Mouse (Mus musculus) stomach, embryonic 15.5 days (tissue): ENCODE data around the gene Polk. TPM values are rescaled to one million over a fixed set of nuclear protein-coding genes. Genes with fewer than 3 reads are reported as not detected.

Experiments
- ATAC-seq: fragments of 200-750 bp; cut with Nextera tagmentation; 2 replicates; pipeline ENCODE4 v1.8.0; 2017; ENCODE audit warnings: low read depth, moderate number of reproducible peaks, moderate TSS enrichment; ENCODE audit not compliant: insufficient read depth, low FRiP score
- H3K27ac ChIP-seq: fragments of 300-500 bp; sonication (generic); 2 replicates; pipeline ENCODE4 v1.5.1; 2015; ENCODE audit warnings: mild to moderate bottlenecking, inconsistent platforms
- H3K27me3 ChIP-seq: fragments of 300-500 bp; sonication (generic); replicated peaks from 2 replicates; pipeline ENCODE4 v1.6.1; 2015; ENCODE audit warnings: inconsistent platforms
- H3K36me3 ChIP-seq: fragments of 300-500 bp; sonication (generic); 2 replicates; pipeline ENCODE4 v1.6.1; 2015; ENCODE audit warnings: inconsistent platforms
- H3K4me1 ChIP-seq: fragments of 300-500 bp; sonication (generic); 2 replicates; pipeline ENCODE4 v1.6.1; 2015; ENCODE audit warnings: inconsistent platforms
- H3K4me2 ChIP-seq: fragments of 300-500 bp; sonication (generic); 2 replicates; pipeline ENCODE4 v1.6.1; 2015; ENCODE audit warnings: mild to moderate bottlenecking, inconsistent platforms
- H3K4me3 ChIP-seq: fragments of 300-500 bp; sonication (generic); replicated peaks from 2 replicates; pipeline ENCODE4 v1.5.1; 2015; ENCODE audit warnings: inconsistent platforms
- H3K9ac ChIP-seq: fragments of 300-500 bp; sonication (generic); 2 replicates; pipeline ENCODE4 v1.6.1; 2015; ENCODE audit warnings: inconsistent platforms
- H3K9me3 ChIP-seq: fragments of 300-500 bp; sonication (generic); 2 replicates; pipeline ENCODE4 v1.6.1; 2016; ENCODE audit warnings: inconsistent platforms
- WGBS: fragments of 180-500 bp; shearing (Covaris S2); methylation state at CpG from one replicate; pipeline ENCODE4 v1.1.7; 2015; 5-methylcytosine and 5-hydroxymethylcytosine counted together
- polyA plus RNA-seq: library from polyadenylated mRNA; unstranded; fragments of >200 nt; fragmentation: Nextera tagmentation; extraction: Ambion mirVana; gene quantifications from 2 replicates; pipeline ENCODE4 v1.2.1, GENCODE M21; 2015

Polk gene
- polyA plus RNA-seq, 1 experiment from 2014 or later: 10.1 TPM

GRCm38 (mm10) chr13:96527022-96527421 lies 15.4 kb downstream of the Polk start:
- no peak overlapping the region for H3K4me2 ChIP-seq
- H3K36me3 ChIP-seq: 0 out of 2 replicates have a peak, but pooled peaks cover 2% of the 10 kb centered on the region
- WGBS: 86% methylated on average over 3 of the region's 3 CpGs
- H3K27me3 ChIP-seq: no peaks in the 10 kb centered on the region
- ATAC-seq: no peak
- H3K4me3 ChIP-seq: no peak overlapping the region
- H3K27ac ChIP-seq: no peak overlapping the region
- no peaks in the 10 kb centered on the region for H3K9me3 ChIP-seq
- H3K9ac ChIP-seq: no peak overlapping the region
- no peaks in the 10 kb centered on the region for H3K4me1 ChIP-seq

- Histone ChIP-seq H3K4me3 (no peak overlapping the region), H3K27me3 (no peaks in the 10 kb centered on the region), H3K36me3 (no peaks in the 10 kb centered on the region), H3K9ac (no peak overlapping the region), H3K4me2 (no peak overlapping the region), H3K9me3 (no peaks in the 10 kb centered on the region), H3K4me1 (no peaks in the 10 kb centered on the region), H3K27ac (no peak overlapping the region)
- no peak for ATAC-seq
- WGBS: 93% methylated on average over 3 of the region's 3 CpGs
These were observed 21.1 kb downstream of the Polk start for GRCm38 (mm10) chr13:96521294-96521693.

- no peak overlapping the region for H3K9ac ChIP-seq
- H3K9me3 ChIP-seq: no peaks in the 10 kb centered on the region
- H3K4me1 ChIP-seq: 0 out of 2 replicates have a peak, but pooled peaks cover 5% of the 10 kb centered on the region
- H3K27me3 ChIP-seq: no peaks in the 10 kb centered on the region
- no peaks in the 10 kb centered on the region for H3K36me3 ChIP-seq
- no peak overlapping the region for H3K4me3 ChIP-seq
- H3K4me2 ChIP-seq: no peak overlapping the region
- H3K27ac ChIP-seq: no peak overlapping the region
- no peak for ATAC-seq
- WGBS: 57% methylated on average over 2 of the region's 2 CpGs
These were observed 25.0 kb downstream of the Polk start for GRCm38 (mm10) chr13:96517335-96517734.

- peaks cover 11% of the 10 kb centered on the region; the same call in 1 of the 2 replicates for H3K4me1 ChIP-seq
- H3K36me3 ChIP-seq: no peaks in the 10 kb centered on the region
- no peak overlapping the region for H3K4me3 ChIP-seq
- no peak for ATAC-seq
- no peak overlapping the region for H3K27ac ChIP-seq
- 91% methylated on average over 9 of the region's 9 CpGs for WGBS
- H3K4me2 ChIP-seq: no peak overlapping the region
- H3K9me3 ChIP-seq: no peaks in the 10 kb centered on the region
- no peaks in the 10 kb centered on the region for H3K27me3 ChIP-seq
- no peak overlapping the region for H3K9ac ChIP-seq
These were observed 26.1 kb downstream of the Polk start for GRCm38 (mm10) chr13:96516249-96516648.

GRCm38 (mm10) chr13:96514154-96514942 lies 28.0 kb downstream of the Polk start:
- Histone ChIP-seq H3K27me3 (no peaks in the 10 kb centered on the region), H3K4me1 (peaks cover 11% of the 10 kb centered on the region; the same call in 1 of the 2 replicates), H3K4me3 (no peak overlapping the region), H3K27ac (peak overlapping the region; percentile 38; the same call in 1 of the 2 replicates), H3K9ac (no peak overlapping the region), H3K4me2 (no peak overlapping the region), H3K36me3 (no peaks in the 10 kb centered on the region), H3K9me3 (no peaks in the 10 kb centered on the region)
- ATAC-seq: peak; percentile 27; the same call in 1 of the 2 replicates
- WGBS: 50% methylated on average over 5 of the region's 5 CpGs

- Histone ChIP-seq H3K27ac (no peak overlapping the region), H3K4me3 (no peak overlapping the region), H3K9ac (no peak overlapping the region), H3K9me3 (no peaks in the 10 kb centered on the region), H3K4me1 (peaks cover 11% of the 10 kb centered on the region; the same call in 1 of the 2 replicates), H3K4me2 (no peak overlapping the region), H3K27me3 (no peaks in the 10 kb centered on the region), H3K36me3 (no peaks in the 10 kb centered on the region; the same call in 1 of the 2 replicates)
- WGBS: 44% methylated on average over 5 of the region's 5 CpGs
- ATAC-seq: no peak
These were observed 30.5 kb downstream of the Polk start for GRCm38 (mm10) chr13:96511893-96512292.

GRCm38 (mm10) chr13:96511262-96511661 lies 31.1 kb downstream of the Polk start:
- Histone ChIP-seq H3K9ac (no peak overlapping the region), H3K27ac (no peak overlapping the region)
- 53% methylated on average over 1 of the region's 1 CpGs for WGBS

GRCm38 (mm10) chr13:96510635-96511034 lies 31.7 kb downstream of the Polk start:
- peak overlapping the region; percentile 8; the same call in 1 of the 2 replicates for H3K27ac ChIP-seq
- peaks cover 11% of the 10 kb centered on the region; the same call in 1 of the 2 replicates for H3K4me1 ChIP-seq
- peak; percentile 56; the same call in 1 of the 2 replicates for ATAC-seq
- no peak overlapping the region for H3K4me2 ChIP-seq
- H3K4me3 ChIP-seq: no peak overlapping the region
- no peaks in the 10 kb centered on the region for H3K9me3 ChIP-seq
- H3K9ac ChIP-seq: no peak overlapping the region
- 60% methylated on average over 13 of the region's 13 CpGs for WGBS
- no peaks in the 10 kb centered on the region for H3K27me3 ChIP-seq
- no peaks in the 10 kb centered on the region; the same call in 1 of the 2 replicates for H3K36me3 ChIP-seq

More at GRCm38 (mm10) chr13:96511262-96511661, 31.1 kb downstream of the Polk start:
- Histone ChIP-seq H3K4me3 (no peak overlapping the region), H3K27me3 (no peaks in the 10 kb centered on the region), H3K4me1 (peaks cover 11% of the 10 kb centered on the region; the same call in 1 of the 2 replicates), H3K4me2 (no peak overlapping the region), H3K9me3 (no peaks in the 10 kb centered on the region), H3K36me3 (no peaks in the 10 kb centered on the region; the same call in 1 of the 2 replicates)
- no peak for ATAC-seq

- no peaks in the 10 kb centered on the region; the same call in 1 of the 2 replicates for H3K36me3 ChIP-seq
- H3K9ac ChIP-seq: no peak overlapping the region
- no peak overlapping the region for H3K4me3 ChIP-seq
- no peak overlapping the region for H3K27ac ChIP-seq
- 72% methylated on average over 4 of the region's 4 CpGs for WGBS
- no peaks in the 10 kb centered on the region for H3K27me3 ChIP-seq
- no peak overlapping the region for H3K4me2 ChIP-seq
- H3K4me1 ChIP-seq: peaks cover 6% of the 10 kb centered on the region; the same call in 1 of the 2 replicates
- no peaks in the 10 kb centered on the region for H3K9me3 ChIP-seq
- ATAC-seq: no peak
These were observed 34.8 kb downstream of the Polk start for GRCm38 (mm10) chr13:96507541-96507940.

- H3K36me3 ChIP-seq: no peaks in the 10 kb centered on the region; the same call in 1 of the 2 replicates
- no peak for ATAC-seq
- 65% methylated on average over 6 of the region's 6 CpGs for WGBS
- no peak overlapping the region for H3K27ac ChIP-seq
- no peak overlapping the region for H3K4me3 ChIP-seq
- no peaks in the 10 kb centered on the region for H3K4me1 ChIP-seq
- H3K4me2 ChIP-seq: no peak overlapping the region
- no peaks in the 10 kb centered on the region for H3K9me3 ChIP-seq
- no peak overlapping the region for H3K9ac ChIP-seq
- H3K27me3 ChIP-seq: no peaks in the 10 kb centered on the region
These were observed 36.1 kb downstream of the Polk start for GRCm38 (mm10) chr13:96506313-96506712.

- no peak overlapping the region for H3K9ac ChIP-seq
- no peak for ATAC-seq
- H3K4me3 ChIP-seq: no peak overlapping the region
- no peak overlapping the region for H3K4me2 ChIP-seq
- no peaks in the 10 kb centered on the region; the same call in 1 of the 2 replicates for H3K36me3 ChIP-seq
- WGBS: 72% methylated on average over 4 of the region's 4 CpGs
- no peaks in the 10 kb centered on the region for H3K27me3 ChIP-seq
- H3K9me3 ChIP-seq: no peaks in the 10 kb centered on the region
- H3K4me1 ChIP-seq: no peaks in the 10 kb centered on the region
- H3K27ac ChIP-seq: no peak overlapping the region
These were observed 36.7 kb downstream of the Polk start for GRCm38 (mm10) chr13:96505661-96506060.

- Histone ChIP-seq H3K27ac (no peak overlapping the region), H3K9ac (no peak overlapping the region), H3K4me3 (no peak overlapping the region), H3K27me3 (no peaks in the 10 kb centered on the region), H3K9me3 (no peaks in the 10 kb centered on the region), H3K4me2 (no peak overlapping the region), H3K4me1 (no peaks in the 10 kb centered on the region), H3K36me3 (0 out of 2 replicates have a peak, but pooled peaks cover 4% of the 10 kb centered on the region)
- ATAC-seq: no peak
- 86% methylated on average over 2 of the region's 2 CpGs for WGBS
These were observed 42.5 kb downstream of the Polk start for GRCm38 (mm10) chr13:96499891-96500290.
